Mouse (Mus musculus) intestine, postnatal 0 days (tissue): Measurements from ENCODE around the gene Sp7. TPM values are rescaled to one million over a fixed set of nuclear protein-coding genes. Genes with fewer than 3 reads are reported as not detected.

Experiments
- ATAC-seq: fragments of 200-750 bp; cut with Nextera tagmentation; 2 replicates; pipeline ENCODE4 v1.8.0; 2017; ENCODE audit warnings: mild to moderate bottlenecking, moderate TSS enrichment, moderate library complexity
- H3K27ac ChIP-seq: fragments of 300-500 bp; sonication (generic); 2 replicates; pipeline ENCODE4 v1.5.1; 2014; ENCODE audit warnings: mild to moderate bottlenecking, low read depth, low read length, moderate library complexity
- H3K27me3 ChIP-seq: fragments of 300-500 bp; sonication (generic); replicated peaks from 2 replicates; pipeline ENCODE4 v1.6.1; 2014; ENCODE audit warnings: low read length, mixed read lengths; ENCODE audit not compliant: control insufficient read depth, insufficient read depth
- H3K36me3 ChIP-seq: fragments of 300-500 bp; sonication (generic); 2 replicates; pipeline ENCODE4 v1.6.1; 2014; ENCODE audit warnings: mild to moderate bottlenecking, moderate library complexity; ENCODE audit not compliant: control insufficient read depth, insufficient read depth
- H3K4me1 ChIP-seq: fragments of 300-500 bp; sonication (generic); replicated peaks from 2 replicates; pipeline ENCODE4 v1.6.1; 2014; ENCODE audit warnings: antibody characterized with exemption, low read length, mixed read lengths; ENCODE audit not compliant: control insufficient read depth, insufficient read depth
- H3K4me2 ChIP-seq: fragments of 300-500 bp; sonication (generic); replicated peaks from 2 replicates; pipeline ENCODE4 v1.6.1; 2014; ENCODE audit warnings: low read depth, mild to moderate bottlenecking, moderate library complexity
- H3K4me3 ChIP-seq: fragments of 300-500 bp; sonication (generic); 2 replicates; pipeline ENCODE4 v1.5.1; 2014; ENCODE audit warnings: low read depth, low read length
- H3K9ac ChIP-seq: fragments of 300-500 bp; sonication (generic); 2 replicates; pipeline ENCODE4 v1.6.1; 2014; ENCODE audit warnings: mild to moderate bottlenecking, low read depth, low read length
- H3K9me3 ChIP-seq: fragments of 300-500 bp; sonication (generic); 2 replicates; pipeline ENCODE4 v1.6.1; 2016; ENCODE audit warnings: mixed run types; ENCODE audit not compliant: control insufficient read depth
- CTCF ChIP-seq: sonication (generic); IDR thresholded peaks from 2 replicates; pipeline ENCODE4 v1.5.1; 2016; ENCODE audit warnings: low read depth, mild to moderate bottlenecking, control low read depth, antibody characterized with exemption, moderate library complexity
- WGBS: fragments of 180-500 bp; shearing (Covaris S2); extraction: QIAGEN DNeasy Blood & Tissue Kit; methylation state at CpG from one replicate; pipeline ENCODE4 v1.1.7; 2014; 5-methylcytosine and 5-hydroxymethylcytosine counted together
- polyA plus RNA-seq: library from polyadenylated mRNA; unstranded; fragments of >200 nt; fragmentation: Nextera tagmentation; extraction: Ambion mirVana; gene quantifications from 2 replicates; pipeline ENCODE4 v1.2.1, GENCODE M21; 2015

Sp7 gene
- polyA plus RNA-seq, 1 experiment from 2014 or later, result 0.14 TPM

GRCm38 (mm10) chr15:102401278-102401677 is 34.3 kb upstream of the Sp7 start:
- Histone ChIP-seq H3K9me3 (no peaks in the 10 kb centered on the region), H3K4me3 (no peak overlapping the region), H3K36me3 (no peaks in the 10 kb centered on the region; the same call in 1 of the 2 replicates), H3K27ac (no peak overlapping the region), H3K4me1 (peaks cover 12% of the 10 kb centered on the region), H3K9ac (no peak overlapping the region), H3K27me3 (no peaks in the 10 kb centered on the region), H3K4me2 (no peak overlapping the region)
- TF ChIP-seq CTCF, result no peak
- no peak for ATAC-seq
- 92% methylated on average over 2 of the region's 2 CpGs for WGBS

- Histone ChIP-seq H3K4me1 (peaks cover 14% of the 10 kb centered on the region), H3K4me2 (peak overlapping the region; percentile 74), H3K9ac (no peak overlapping the region), H3K4me3 (no peak overlapping the region; the same call in 1 of the 2 replicates), H3K36me3 (no peaks in the 10 kb centered on the region), H3K27me3 (no peaks in the 10 kb centered on the region), H3K9me3 (no peaks in the 10 kb centered on the region), H3K27ac (peak overlapping the region; percentile 95; the same call in 1 of the 2 replicates)
- TF ChIP-seq CTCF, result no peak
- no peak for ATAC-seq
- WGBS, result 83% methylated on average over 10 of the region's 10 CpGs
Observed at GRCm38 (mm10) chr15:102400476-102401045, 33.6 kb upstream of the Sp7 start.

GRCm38 (mm10) chr15:102399229-102400221 is 32.5 kb upstream of the Sp7 start:
- Histone ChIP-seq H3K27ac (peak overlapping the region; percentile 95), H3K4me1 (peaks cover 14% of the 10 kb centered on the region), H3K9me3 (no peaks in the 10 kb centered on the region), H3K27me3 (no peaks in the 10 kb centered on the region), H3K9ac (peak overlapping the region; percentile 71), H3K4me2 (peak overlapping the region; percentile 74), H3K4me3 (peak overlapping the region; percentile 44), H3K36me3 (no peaks in the 10 kb centered on the region)
- ATAC-seq, result peak; percentile 82
- no peak for TF ChIP-seq CTCF
- whole genome bisulfite sequencing, result 1% methylated on average over 34 of the region's 34 CpGs

GRCm38 (mm10) chr15:102398629-102399028 is 31.6 kb upstream of the Sp7 start:
- no peaks in the 10 kb centered on the region for H3K27me3 ChIP-seq
- TF ChIP-seq CTCF, result no peak
- WGBS, result 31% methylated on average over 5 of the region's 5 CpGs
- H3K9me3 ChIP-seq, result no peaks in the 10 kb centered on the region
- H3K36me3 ChIP-seq, result no peaks in the 10 kb centered on the region
- peaks cover 17% of the 10 kb centered on the region for H3K4me1 ChIP-seq
- ATAC-seq, result no peak
- H3K9ac ChIP-seq, result no peak overlapping the region
- H3K27ac ChIP-seq, result peak overlapping the region; percentile 95; the same call in 1 of the 2 replicates
- peak overlapping the region; percentile 74 for H3K4me2 ChIP-seq
- peak overlapping the region; percentile 44 for H3K4me3 ChIP-seq

GRCm38 (mm10) chr15:102395061-102395460 is 28.1 kb upstream of the Sp7 start:
- ATAC-seq, result peak; percentile 64
- no peak overlapping the region for H3K9ac ChIP-seq
- H3K4me3 ChIP-seq, result no peak overlapping the region
- WGBS, result 16% methylated on average over 3 of the region's 3 CpGs
- H3K27me3 ChIP-seq, result no peaks in the 10 kb centered on the region
- TF ChIP-seq CTCF, result no peak
- 0 out of 2 replicates have a peak overlapping the region, but pooled peaks have one; percentile 9 for H3K4me2 ChIP-seq
- no peaks in the 10 kb centered on the region for H3K9me3 ChIP-seq
- peak overlapping the region; percentile 76 for H3K27ac ChIP-seq
- peaks cover 21% of the 10 kb centered on the region for H3K4me1 ChIP-seq
- H3K36me3 ChIP-seq, result no peaks in the 10 kb centered on the region

- no peaks in the 10 kb centered on the region for H3K27me3 ChIP-seq
- no peaks in the 10 kb centered on the region for H3K36me3 ChIP-seq
- H3K4me1 ChIP-seq, result peaks cover 12% of the 10 kb centered on the region
- H3K27ac ChIP-seq, result peak overlapping the region; percentile 76
- peak; percentile 76 for ATAC-seq
- no peaks in the 10 kb centered on the region for H3K9me3 ChIP-seq
- TF ChIP-seq CTCF, result no peak; the same call in 1 of the 2 replicates
- H3K4me3 ChIP-seq, result no peak overlapping the region
- no peak overlapping the region for H3K4me2 ChIP-seq
- no peak overlapping the region for H3K9ac ChIP-seq
Observed at GRCm38 (mm10) chr15:102393584-102394014, 26.6 kb upstream of the Sp7 start.
